Mouse (Mus musculus) embryonic stem cell, embryonic (primary cell): ENCODE data around the gene D5Ertd579e.

Source experiments
- CTCF ChIA-PET, 4 experiments: fragments of 300-600 bp in 2 of 4; fragments of 350-600 bp in 2 of 4; sonication (Branson Sonifier 250); formaldehyde crosslinking; loops; one replicate each; lab custom pipeline; 2022; ENCODE audit warnings: inconsistent platforms in 2 of 4; lab: Charles Lee
- POLR2A ChIA-PET, 4 experiments: fragments of 300-600 bp in 2 of 4; fragments of 350-600 bp in 2 of 4; sonication (Branson Sonifier 250); formaldehyde crosslinking; loops; one replicate each; lab custom pipeline; 2022; ENCODE audit warnings: antibody characterized with exemption in 4 of 4, inconsistent platforms in 1 of 4; lab: Charles Lee

D5Ertd579e gene

DNA sequence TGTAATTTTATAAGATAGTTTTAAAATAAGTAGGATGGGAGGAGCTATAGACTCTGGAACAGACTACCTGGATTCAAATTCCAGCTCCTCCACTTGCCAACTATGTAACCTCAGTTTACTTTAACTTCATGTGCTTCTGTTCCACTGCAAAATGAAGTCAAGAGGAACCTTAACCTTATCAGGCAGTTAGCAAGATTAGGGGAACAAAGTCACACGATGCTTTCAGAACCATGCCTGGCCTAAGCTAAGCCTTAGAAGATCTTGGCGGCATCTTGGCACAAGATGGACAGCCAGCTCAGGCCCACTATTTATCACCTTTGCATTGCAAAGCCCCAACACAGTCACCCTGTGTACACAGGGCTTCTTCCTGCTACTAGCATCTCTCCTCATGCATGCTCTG, 116.8 kb downstream of the D5Ertd579e start:
- POLR2A ChIA-PET: interaction anchor here in 3 of 4 experiments (0.8 to 2.2 kb wide), 9 partner anchors 10 to 159 kb away, joined by 3 to 7 read pairs (median 4); partner anchors contain the start of genes Ccdc96 (in 1 of the 3) and Grpel1 (in 1 of the 3)
- CTCF ChIA-PET: interaction anchor here in 2 of 4 experiments (0.5 to 1.7 kb wide), 2 partner anchors 105 to 354 kb away, joined by 3 read pairs; no protein-coding TSS in a partner anchor

DNA sequence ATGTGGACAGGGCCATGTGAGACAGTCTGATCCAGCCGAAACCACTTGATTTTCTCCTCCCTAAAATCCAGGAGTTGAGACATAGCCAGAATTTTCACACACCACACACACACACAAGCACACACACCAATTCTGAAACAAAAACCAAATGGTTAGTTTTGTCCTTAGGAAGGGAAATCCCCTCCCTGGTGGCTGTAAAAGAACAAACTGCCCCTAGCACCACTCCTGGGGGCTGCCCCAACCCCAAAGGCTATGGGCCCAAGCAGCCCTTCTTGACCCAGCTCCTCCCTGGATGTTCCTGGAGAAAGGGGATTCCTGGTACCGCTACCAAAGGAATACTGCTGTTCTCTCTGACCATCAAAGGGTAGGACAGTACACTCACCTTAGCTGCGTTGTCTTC, 119.4 kb downstream of the D5Ertd579e start:
- POLR2A ChIA-PET: interaction anchor here in 2 of 4 experiments (0.5 to 1.2 kb wide), 5 partner anchors 12 to 63 kb away, joined by 3 to 4 read pairs (median 3); partner anchors contain the start of gene Tbc1d14 (in 1 of the 2)
- CTCF ChIA-PET: no interaction called here

DNA sequence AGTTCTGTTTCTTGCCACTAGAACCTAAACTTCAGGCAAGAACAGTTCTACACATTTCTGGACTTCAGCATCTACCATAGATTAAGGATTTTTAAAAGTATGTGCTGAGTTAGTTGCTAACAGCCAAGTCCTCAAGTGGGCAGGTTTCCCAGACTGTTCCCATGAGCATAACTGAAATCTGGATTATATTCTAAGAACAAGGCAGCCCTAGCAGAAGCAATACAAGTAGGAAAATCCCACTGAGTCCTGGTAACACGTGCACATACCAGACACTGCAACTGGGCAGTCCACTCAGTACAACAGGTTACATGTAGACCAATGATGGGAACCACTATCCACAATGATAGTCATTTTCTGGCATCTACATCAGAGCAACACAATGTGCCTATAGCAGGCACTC, 120.1 kb downstream of the D5Ertd579e start:
- CTCF ChIA-PET: interaction anchor here in 1 of 4 experiments (1.3 kb wide), 1 partner anchor 101 kb away, joined by 4 read pairs; no protein-coding TSS in a partner anchor
- POLR2A ChIA-PET: interaction anchor here in 1 of 4 experiments (0.5 to 4.5 kb wide), 4 partner anchors 10 to 453 kb away, joined by 3 to 20 read pairs (median 4); partner anchors contain the start of gene Grpel1

DNA sequence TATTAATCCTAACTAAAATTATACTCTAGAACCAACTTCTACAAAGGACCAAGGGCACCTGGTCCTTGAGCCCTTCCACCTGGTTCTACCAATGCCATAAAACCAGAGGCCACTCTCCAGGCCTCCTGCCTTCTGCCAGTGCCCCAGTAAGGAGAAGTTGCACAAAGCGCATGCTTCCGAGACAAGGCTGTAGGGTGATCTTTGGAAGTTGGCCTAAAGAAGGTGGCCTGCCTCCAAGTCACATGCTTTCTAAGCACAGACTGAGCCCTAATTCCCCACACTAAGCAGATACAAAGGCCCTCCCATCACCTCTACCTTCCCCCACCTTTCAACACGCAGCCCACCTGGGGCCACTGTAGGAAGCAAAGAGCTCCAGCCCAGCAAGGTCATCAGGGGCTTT, 120.6 kb downstream of the D5Ertd579e start:
- ChIA-PET CTCF (interaction anchor here in 1 of 4 experiments (1.3 kb wide), 1 partner anchor 101 kb away, joined by 4 read pairs; no protein-coding TSS in a partner anchor), POLR2A (interaction anchor here in 2 of 4 experiments (0.5 to 4.5 kb wide), 7 partner anchors 9 to 454 kb away, joined by 3 to 20 read pairs (median 5); partner anchors contain the start of gene Grpel1 (in 2 of the 2))

DNA sequence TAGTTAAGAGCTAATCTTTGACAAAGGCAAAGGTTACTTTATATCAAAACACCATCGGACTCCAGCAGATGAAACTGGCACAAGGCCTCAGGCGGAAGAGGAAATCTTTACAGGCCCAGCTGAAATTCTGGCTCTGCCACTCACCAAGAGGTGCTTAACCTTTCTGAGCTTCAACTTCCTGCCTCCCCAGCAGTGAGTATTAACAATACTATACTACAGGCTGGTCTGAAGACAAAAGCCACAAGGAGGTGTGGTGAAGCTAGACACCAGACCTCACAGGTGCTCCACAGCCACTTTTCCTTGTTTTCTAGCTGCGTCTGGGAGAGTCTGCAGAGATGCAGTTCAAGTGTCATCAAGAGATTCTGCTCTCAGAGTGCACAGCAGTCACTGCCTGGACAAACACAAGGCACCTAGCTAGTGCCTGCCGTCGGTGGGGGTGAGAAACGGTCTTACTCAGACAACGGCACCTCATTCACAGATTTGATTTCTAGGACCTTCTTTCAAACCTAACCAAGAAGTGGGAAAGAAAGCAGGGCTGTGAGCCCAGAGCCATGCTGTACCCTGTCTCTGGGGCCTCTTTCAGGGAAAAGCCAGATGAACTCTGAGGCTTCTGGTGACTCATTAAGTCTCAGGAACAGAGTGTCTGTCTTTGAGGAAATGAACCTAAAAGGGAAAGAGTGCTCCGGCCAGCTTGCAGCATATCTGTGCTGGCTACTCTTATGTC, 121.5 kb downstream of the D5Ertd579e start:
- CTCF ChIA-PET: interaction anchor here in 3 of 4 experiments (0.6 to 1.3 kb wide), 4 partner anchors 10 to 144 kb away, joined by 3 to 4 read pairs (median 4); no protein-coding TSS in a partner anchor
- POLR2A ChIA-PET: interaction anchor here (0.6 to 4.5 kb wide), 22 partner anchors 8 to 513 kb away, joined by 3 to 20 read pairs (median 4); partner anchors contain the start of genes Grpel1 (in 3 of the 4) and Tbc1d14 (in 1 of the 4)

DNA sequence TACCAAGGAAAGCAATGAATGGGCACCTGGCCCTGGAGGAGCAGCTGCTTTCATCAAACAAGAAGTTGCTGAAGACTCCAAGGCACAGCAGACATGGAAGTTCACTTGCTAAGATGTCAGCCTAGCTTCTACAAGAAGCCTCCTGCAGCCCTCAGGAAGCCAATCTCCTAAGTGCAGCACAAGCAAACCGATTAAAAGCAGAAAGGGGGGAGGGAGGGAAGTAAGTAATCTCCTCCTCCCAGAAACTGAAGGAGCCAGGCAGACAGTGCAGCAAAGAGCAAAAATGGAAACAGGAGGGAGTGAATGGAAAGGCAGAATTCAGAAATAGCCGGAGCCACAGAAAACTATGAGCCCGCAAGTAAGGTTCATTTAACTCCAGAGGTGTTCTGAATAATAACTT, 122.5 kb downstream of the D5Ertd579e start:
- POLR2A ChIA-PET: interaction anchor here (0.6 to 4.5 kb wide), 16 partner anchors 8 to 109 kb away, joined by 3 to 20 read pairs (median 4); partner anchors contain the start of gene Grpel1 (in 3 of the 4)
- CTCF ChIA-PET: interaction anchor here in 2 of 4 experiments (0.8 kb wide), 2 partner anchors 8 to 218 kb away, joined by 3 read pairs; no protein-coding TSS in a partner anchor

DNA sequence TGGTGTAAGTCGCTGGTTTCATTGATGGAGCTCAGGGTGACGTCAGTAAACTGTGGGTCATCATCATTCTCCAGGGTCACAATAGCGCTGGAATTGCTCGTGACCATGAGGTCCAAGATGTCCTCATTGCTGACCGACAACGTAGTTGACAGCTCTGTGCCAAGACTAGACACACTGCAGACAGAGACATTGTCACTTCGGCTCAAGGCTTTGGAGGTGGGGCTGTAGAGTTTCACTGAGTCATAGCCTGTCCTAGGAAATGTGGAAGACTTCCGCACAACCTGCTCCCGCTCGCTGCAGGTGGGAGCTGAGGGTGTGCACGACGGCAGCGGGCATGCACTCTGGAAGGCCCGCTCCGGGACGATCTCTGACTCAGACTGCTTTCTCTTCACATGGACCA, 124.5 kb downstream of the D5Ertd579e start:
- ChIA-PET CTCF (interaction anchor here in 1 of 4 experiments (1.0 to 1.1 kb wide), 2 partner anchors 11 to 15 kb away, joined by 3 read pairs; no protein-coding TSS in a partner anchor), POLR2A (interaction anchor here in 2 of 4 experiments (0.7 to 4.5 kb wide), 7 partner anchors 9 to 106 kb away, joined by 3 to 20 read pairs (median 3); partner anchors contain the start of gene Grpel1 (in 1 of the 2))

DNA sequence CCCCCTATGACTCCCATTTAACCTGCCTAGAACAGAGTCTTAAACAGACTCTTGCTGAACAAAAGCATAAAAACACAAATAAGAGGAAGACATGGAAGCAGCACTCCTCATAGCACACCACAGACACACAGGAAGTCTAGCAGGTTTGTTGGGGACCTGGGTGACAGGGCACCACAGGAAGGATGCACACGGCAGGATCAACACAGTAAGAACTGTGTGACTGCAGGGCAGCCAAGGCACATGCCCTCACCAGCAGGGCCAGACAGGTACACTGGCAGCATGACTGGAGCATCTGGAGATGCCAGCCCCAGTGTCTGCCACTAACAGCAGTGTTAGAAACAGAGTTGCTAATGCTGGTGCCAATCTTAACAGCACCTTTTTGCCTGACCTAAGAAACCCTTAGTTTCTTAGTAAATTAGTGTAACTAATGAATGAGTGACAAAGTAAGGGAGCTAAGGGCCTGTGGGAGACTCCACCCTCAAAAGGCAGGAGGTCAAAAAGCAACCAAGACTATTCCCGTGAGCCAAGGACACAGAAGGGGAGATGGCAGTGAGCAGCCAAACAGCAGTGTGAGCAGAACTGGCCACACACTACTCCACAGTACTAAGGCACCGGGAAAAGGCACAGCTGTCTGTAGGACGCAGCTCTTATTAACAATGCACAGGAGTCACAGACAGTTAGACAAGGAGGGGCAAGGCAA, 125.1 kb downstream of the D5Ertd579e start:
- POLR2A ChIA-PET: interaction anchor here in 2 of 4 experiments (0.7 to 1.2 kb wide), 5 partner anchors 9 to 41 kb away, joined by 3 to 7 read pairs (median 3); no protein-coding TSS in a partner anchor
- CTCF ChIA-PET: interaction anchor here in 1 of 4 experiments (1.0 to 1.1 kb wide), 2 partner anchors 12 to 16 kb away, joined by 3 read pairs; no protein-coding TSS in a partner anchor

DNA sequence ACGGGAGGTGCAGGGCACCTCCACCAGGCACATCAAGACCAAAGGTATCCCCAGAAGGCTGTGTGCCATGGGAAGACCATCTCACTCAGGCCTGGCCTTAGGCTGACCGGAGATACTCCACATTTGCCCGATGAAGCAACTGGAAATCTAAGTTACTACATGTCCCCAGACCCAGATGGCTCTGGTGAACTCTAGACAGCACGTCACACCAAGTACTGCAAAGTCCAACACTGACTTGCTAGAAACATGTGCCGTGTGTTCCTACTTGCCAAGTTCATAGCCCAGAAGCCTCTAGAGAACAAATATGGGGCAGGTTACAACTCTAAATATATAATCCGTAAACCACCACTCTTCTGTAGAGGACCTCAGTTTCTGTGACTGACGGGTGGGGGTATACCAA, 125.7 kb downstream of the D5Ertd579e start:
- CTCF ChIA-PET: no interaction called here
- POLR2A ChIA-PET: no interaction called here

DNA sequence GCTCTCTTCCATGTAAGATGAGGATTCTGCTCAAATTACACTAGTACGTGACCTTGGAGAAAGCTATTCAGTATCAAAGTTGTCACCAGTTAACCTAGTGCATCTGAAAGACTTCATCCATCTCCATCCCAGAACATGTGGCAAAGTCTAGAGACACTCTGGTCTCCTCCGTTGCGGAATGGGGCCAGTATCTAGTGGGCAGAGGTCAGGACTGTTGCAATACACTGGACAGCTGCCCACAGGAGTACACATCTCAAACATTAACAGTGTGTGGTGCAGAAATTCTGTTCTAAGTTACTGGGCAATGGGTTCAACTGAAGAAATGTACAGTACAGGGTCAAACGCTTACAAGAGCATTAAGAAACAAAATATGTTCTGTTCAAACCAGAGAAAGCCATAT, 127.7 kb downstream of the D5Ertd579e start:
- ChIA-PET POLR2A (interaction anchor here in 2 of 4 experiments (0.6 to 3.6 kb wide), 11 partner anchors 11 to 462 kb away, joined by 3 to 18 read pairs (median 4); partner anchors contain the start of gene Grpel1 (in 1 of the 2)), CTCF (interaction anchor here in 2 of 4 experiments (0.9 to 1.1 kb wide), 3 partner anchors 9 to 30 kb away, joined by 3 to 4 read pairs (median 4); no protein-coding TSS in a partner anchor)

DNA sequence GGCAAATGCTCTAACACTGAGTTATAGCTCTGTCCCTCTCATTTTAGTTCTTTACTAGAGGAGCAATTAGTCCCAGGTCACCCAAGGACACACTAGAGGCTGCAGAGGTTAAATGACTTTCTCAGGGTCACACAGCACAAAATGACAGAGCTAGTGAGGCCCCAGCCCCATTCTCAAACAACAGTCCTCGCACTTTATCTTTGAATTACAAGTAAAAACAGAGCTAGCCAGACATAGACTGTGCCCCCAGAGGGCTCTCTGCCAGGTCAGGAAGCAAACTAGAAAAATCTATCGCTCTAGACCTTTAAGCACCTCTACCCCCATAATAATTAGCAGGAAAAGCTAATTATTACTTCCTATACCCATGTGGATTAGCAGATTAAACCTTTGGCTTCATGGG, 128.2 kb downstream of the D5Ertd579e start:
- ChIA-PET CTCF (interaction anchor here in 2 of 4 experiments (0.9 to 1.2 kb wide), 3 partner anchors 9 to 29 kb away, joined by 3 to 4 read pairs (median 4); no protein-coding TSS in a partner anchor), POLR2A (interaction anchor here in 2 of 4 experiments (0.6 to 3.6 kb wide), 14 partner anchors 10 to 462 kb away, joined by 3 to 18 read pairs (median 4); partner anchors contain the start of gene Grpel1 (in 1 of the 2))

DNA sequence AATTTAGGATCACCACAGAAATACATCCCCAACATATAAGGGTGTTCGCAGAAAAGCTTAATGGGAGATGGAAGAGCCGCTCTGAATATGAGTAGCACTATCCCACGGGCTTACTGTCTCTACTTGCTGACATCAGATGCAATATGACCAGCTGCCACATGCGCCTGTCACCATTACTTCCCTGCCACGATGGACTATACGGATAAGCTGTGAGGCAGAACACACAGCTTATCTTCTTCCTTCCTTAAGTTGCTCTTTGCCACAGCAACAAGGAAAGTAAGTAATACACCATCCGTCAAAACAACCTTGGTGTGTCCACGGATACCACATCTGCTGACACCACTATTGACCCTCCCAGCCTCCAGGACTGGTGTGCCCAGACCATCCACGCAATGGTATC, 131.3 kb downstream of the D5Ertd579e start:
- POLR2A ChIA-PET: interaction anchor here in 2 of 4 experiments (0.8 to 3.3 kb wide), 8 partner anchors 8 to 34 kb away, joined by 3 to 15 read pairs (median 4); no protein-coding TSS in a partner anchor
- CTCF ChIA-PET: no interaction called here

DNA sequence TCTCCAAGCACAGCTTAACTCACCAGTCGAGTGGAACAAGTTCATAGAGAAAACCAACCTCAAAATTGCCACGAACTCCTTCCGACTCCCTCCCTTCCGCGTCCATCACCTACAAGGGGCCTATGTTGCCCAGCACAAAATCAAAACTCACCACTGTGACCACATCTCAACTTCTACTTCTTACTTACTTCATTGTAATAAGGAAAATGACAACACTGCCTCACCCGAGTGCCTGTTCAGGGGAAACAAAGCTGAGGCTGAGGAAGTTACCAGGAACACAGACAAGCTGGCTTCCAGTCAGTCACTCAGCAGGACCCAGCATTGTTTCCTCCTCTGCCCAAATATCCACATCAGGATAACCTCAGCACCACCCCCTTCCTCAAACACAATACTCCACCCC, 132.1 kb downstream of the D5Ertd579e start:
- CTCF ChIA-PET: no interaction called here
- POLR2A ChIA-PET: interaction anchor here in 2 of 4 experiments (0.8 to 3.3 kb wide), 6 partner anchors 9 to 33 kb away, joined by 3 to 15 read pairs (median 6); no protein-coding TSS in a partner anchor

DNA sequence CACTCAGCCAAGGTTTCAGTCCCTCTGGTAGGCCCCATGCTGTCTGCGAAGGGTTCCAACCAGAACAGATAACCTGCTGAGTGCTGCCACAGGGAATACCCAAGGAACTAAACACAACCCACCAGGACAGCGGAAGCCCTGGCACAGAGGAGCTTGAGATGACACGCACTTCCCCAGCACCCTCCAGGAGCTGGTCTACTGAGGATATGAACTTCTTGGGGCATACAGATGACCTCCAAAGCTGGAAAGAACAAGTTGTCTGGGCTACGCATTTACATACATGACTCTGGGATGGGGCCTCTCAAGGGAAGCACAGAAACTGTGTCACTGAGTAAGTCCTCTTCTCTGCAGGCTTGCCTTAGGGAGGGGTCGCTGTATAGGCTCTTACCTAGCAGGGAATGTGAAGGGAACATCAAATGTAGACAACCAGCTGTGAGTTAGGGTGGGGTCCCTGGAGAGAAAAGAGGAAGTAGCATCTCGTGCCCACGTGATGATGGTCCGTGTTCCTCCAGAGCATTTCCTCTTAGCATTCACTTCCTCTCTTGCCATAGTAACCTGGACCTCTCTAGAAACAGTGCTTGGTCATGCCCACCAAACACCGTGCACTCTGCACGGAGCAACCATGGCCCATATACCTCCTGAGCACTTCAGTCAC, 132.9 kb downstream of the D5Ertd579e start:
- POLR2A ChIA-PET: interaction anchor here in 3 of 4 experiments (0.5 to 3.3 kb wide), 17 partner anchors 9 to 97 kb away, joined by 3 to 15 read pairs (median 4); no protein-coding TSS in a partner anchor
- CTCF ChIA-PET: interaction anchor here in 1 of 4 experiments (0.6 kb wide), 1 partner anchor 11 kb away, joined by 3 read pairs; no protein-coding TSS in a partner anchor

DNA sequence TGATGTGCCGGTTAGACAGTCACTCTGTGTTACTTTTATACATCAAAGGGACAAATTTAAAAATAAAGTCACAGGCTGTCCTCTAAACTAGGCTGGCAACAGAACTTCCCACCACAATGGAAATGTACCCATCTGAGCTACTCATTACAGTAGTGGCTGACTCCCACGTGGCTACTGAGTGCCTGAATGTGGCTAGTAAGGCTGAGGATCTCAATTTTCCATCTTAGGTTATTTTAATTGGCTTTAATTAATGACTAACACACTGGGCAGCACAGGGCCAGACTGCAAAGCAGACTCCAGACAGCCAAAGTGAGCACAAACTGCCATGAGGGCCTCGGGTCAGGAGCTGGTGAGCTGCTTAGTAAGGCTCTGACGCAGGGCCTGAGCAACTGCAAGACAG, 134.3 kb downstream of the D5Ertd579e start:
- POLR2A ChIA-PET: interaction anchor here in 2 of 4 experiments (0.6 to 2.3 kb wide), 5 partner anchors 10 to 96 kb away, joined by 3 to 9 read pairs (median 4); no protein-coding TSS in a partner anchor
- CTCF ChIA-PET: interaction anchor here in 1 of 4 experiments (1.0 kb wide), 1 partner anchor 165 kb away, joined by 3 read pairs; no protein-coding TSS in a partner anchor

DNA sequence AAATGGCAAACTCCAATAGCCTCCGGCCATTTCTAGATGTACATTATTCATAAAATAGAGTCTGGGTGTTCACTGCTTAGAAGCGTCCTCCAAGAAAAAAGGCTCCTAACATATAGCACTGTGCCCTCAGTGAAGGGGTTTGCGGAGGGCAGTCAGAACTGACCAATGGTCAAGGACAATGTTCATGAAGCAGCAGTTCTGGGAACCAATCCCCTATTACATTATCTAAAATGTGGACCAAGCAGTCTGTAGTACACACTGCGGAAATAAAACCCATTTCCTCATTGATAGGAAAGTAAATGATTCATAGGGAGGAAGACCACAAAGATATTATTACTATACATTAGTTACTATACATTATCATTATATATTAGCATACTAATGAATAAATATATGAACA, 135.3 kb downstream of the D5Ertd579e start:
- POLR2A ChIA-PET: interaction anchor here in 1 of 4 experiments (1.5 to 1.6 kb wide), 2 partner anchors 12 to 21 kb away, joined by 4 to 6 read pairs; no protein-coding TSS in a partner anchor

More for the DNA sequence above, 135.3 kb downstream of the D5Ertd579e start:
- CTCF ChIA-PET: no interaction called here
